Mouse (Mus musculus): ENCODE results near the gene Meltf. TPM values are rescaled to one million over a fixed set of nuclear protein-coding genes. Genes with fewer than 3 reads are reported as not detected.
"Not testable (repeated sequence)": the region's sequence is repeated elsewhere in the genome, so short reads cannot be mapped to it uniquely, and the experiment has no call there.

Gene Meltf
- total RNA-seq, 1 experiment from 2014 or later = not detected

DNA sequence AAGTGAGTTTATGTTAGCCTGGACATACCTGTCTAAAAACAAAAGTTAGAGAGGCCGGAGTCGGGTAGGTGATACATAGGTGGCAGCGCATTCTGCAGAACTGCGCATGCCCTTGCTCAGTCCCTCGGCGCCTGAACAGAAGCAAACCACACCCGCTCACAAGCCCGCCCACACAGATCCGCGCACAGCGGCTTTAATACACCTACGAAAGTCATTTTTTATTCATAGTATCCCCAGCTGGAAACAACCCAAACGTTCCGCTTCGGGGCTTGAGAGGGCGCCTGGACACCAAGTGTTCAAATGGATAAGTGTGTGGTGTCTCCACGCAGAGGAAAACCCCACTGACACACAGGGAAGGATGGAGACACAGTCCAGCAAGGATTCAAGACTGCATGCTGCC, 52.7 kb downstream of the Meltf start:
- no peak for ATAC-seq (ENCODE audit: extremely low read depth, insufficient number of reproducible peaks, low FRiP score, poor library complexity, severe bottlenecking)

GRCm38 (mm10) chr16:31932255-31932654, 53.6 kb downstream of the Meltf start:
- ATAC-seq (ENCODE audit: extremely low read depth, insufficient number of reproducible peaks, low FRiP score, poor library complexity, severe bottlenecking) = no peak

DNA sequence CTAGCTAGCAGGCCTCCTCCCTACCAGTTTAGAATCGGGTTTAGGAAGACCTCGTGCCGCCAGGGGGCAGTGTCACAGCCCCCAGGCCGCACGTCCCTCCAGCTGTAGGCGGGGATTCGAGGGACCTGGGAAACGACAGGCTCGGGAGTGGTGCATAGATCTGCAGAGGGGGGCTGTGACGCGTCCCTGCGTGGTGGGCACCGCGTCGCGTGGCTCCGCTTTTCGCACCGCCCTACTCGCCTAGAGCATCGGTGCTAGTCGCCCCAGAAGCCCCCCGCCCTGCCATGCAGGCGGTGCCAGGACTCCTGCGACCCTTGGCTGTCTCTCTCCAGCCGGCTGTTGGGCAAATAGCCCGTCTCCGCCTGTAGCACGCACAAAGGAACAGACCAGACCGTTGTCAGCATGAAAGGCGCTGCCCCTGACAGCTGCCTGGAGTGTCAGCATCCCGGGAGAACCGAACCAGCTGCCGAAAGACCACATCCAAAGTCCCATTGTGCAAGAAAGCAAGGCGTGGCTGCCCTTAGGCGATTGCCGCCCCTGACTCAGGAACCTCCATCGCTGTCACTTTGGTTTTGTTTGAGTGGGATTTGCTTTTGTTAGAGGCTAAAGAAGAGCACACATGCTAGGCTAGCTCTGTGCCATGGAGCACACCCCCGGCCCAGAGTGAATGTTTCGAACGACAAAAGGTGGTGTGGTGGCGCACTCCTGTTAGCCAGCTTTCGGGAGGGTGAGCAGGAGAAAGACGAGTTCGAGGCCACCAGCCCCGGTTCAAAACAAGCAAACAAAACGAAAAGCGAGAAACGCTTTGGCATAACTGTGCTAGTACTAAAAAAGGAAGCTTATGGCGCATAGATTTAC, 54.5 kb downstream of the Meltf start:
- peak; percentile 59 for ATAC-seq (ENCODE audit: extremely low read depth, insufficient number of reproducible peaks, low FRiP score, poor library complexity, severe bottlenecking)

- no peak for ATAC-seq (ENCODE audit: extremely low read depth, insufficient number of reproducible peaks, low FRiP score, poor library complexity, severe bottlenecking)
Observed at GRCm38 (mm10) chr16:31933751-31934549, 55.3 kb downstream of the Meltf start, which contains the start of gene Pigz. TSS of gene Pigz (plus strand) at chr16:31933851.

GRCm38 (mm10) chr16:31934550-31935010, 56.0 kb downstream of the Meltf start:
- no peak for ATAC-seq (ENCODE audit: extremely low read depth, insufficient number of reproducible peaks, low FRiP score, poor library complexity, severe bottlenecking)

DNA sequence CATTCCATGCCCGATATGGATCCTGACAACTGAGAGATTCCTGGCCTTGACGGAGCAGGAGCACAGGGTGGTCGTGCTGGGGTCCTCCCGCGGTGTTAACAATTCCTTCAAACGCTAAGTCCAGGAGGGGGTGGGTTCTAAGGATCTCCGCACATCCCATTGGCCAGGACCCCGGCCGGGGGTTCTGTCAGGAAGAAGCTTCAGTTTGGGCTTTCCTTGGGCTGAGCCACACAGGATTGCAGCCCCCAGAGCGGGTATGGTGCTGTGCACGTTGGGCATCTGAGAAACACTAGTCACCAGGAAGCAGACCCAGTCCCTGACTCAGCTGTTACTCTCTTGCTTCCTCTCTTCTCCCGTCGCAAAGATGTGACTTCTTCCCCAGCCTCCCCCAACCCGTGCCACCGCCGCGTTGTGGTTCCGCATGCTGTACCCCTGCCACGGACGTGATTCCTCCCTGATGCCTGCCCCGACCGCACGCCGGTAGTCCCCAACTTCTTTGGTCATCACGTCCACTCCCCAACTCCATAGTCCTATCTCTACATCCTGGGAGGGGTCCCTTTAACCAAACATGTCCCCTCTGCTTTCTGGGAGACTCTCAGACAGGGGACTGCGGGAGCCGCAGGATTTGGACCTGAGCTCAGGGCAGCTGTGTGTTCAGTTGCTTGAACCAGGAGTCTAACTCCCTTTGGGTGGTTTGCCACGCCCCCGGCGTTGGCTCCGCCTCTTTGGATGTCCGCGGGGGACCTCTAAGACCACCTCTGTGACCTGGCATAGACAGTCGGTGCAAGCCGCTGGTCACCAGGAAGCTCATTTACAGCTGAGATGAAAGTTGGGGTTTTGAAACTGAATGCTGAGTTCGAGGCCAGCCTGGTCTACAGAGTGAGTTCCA, 56.7 kb downstream of the Meltf start:
- ATAC-seq (ENCODE audit: extremely low read depth, insufficient number of reproducible peaks, low FRiP score, poor library complexity, severe bottlenecking) = peak; percentile 22; the same call in 1 of the 2 replicates

DNA sequence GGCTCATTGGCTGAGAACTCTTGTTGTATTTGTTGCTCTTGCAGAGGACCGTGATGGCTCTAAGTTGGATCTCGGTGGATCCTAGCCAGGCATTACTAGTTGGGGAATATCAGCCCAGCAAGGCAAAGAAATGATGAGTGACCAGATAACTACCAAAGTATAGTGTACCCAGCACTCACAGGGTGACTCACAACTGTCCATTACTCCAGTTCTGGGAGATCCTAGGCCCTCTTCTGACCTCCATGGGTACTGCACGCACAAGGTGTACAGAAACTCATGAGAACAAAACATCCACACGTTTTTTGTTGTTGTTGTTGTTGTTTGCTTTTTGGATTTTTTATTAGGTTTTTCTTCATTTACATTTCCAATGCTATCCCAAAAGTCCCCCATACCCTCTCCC, 58.0 kb downstream of the Meltf start:
- no peak for ATAC-seq (ENCODE audit: extremely low read depth, insufficient number of reproducible peaks, low FRiP score, poor library complexity, severe bottlenecking)

GRCm38 (mm10) chr16:31938856-31939255, 60.2 kb downstream of the Meltf start:
- ATAC-seq (ENCODE audit: extremely low read depth, insufficient number of reproducible peaks, low FRiP score, poor library complexity, severe bottlenecking) = no peak

DNA sequence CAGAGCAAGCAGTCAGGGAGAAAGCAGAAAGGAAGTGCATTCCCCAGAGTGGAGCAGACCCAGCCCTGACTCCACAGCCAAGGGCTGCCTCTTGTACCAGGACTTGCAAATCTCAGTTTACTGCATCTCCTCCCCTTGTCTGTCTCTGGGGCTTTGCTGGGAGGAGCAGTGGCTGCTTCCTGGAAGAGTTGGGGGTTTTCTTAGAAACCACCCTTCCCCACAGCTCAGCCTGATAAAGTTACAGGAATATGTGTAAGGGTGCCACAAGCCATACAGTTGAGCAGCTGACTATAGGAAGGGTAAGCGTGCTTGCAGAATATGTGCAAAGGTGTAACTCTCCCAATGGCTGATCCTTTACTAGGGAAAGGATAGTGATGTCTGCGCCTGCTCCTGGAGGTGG, 62.0 kb downstream of the Meltf start:
- ATAC-seq (ENCODE audit: extremely low read depth, insufficient number of reproducible peaks, low FRiP score, poor library complexity, severe bottlenecking) = no peak

- ATAC-seq (ENCODE audit: extremely low read depth, insufficient number of reproducible peaks, low FRiP score, poor library complexity, severe bottlenecking) = peak; percentile 63
Observed at GRCm38 (mm10) chr16:31943980-31944379, 65.4 kb downstream of the Meltf start.

DNA sequence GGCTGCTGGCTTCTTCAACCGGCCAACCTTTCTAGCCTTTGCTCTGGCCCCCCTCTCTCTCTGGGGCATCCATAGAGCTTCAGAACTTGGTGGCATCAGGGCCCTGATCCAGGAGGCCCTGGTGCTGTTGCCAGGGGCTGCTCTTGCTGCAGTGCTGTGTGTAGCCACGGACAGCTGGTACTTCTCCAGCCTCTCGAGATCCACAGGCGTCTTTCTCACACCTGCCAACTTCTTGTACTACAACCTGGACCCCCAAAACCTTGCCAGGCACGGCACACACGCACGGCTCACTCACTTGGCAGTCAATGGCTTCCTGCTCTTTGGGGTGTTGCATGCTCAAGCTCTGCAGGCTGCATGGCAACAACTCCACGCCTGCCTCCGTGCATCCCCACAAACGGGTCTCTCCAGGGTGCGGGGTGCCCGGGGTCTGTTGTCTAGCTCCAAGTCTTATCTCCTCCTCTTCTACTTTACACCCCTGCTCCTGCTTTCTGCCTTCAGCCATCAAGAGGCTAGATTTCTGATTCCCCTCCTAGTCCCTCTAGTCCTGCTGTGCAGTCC, 66.2 kb downstream of the Meltf start:
- ATAC-seq (ENCODE audit: extremely low read depth, insufficient number of reproducible peaks, low FRiP score, poor library complexity, severe bottlenecking) = no peak

DNA sequence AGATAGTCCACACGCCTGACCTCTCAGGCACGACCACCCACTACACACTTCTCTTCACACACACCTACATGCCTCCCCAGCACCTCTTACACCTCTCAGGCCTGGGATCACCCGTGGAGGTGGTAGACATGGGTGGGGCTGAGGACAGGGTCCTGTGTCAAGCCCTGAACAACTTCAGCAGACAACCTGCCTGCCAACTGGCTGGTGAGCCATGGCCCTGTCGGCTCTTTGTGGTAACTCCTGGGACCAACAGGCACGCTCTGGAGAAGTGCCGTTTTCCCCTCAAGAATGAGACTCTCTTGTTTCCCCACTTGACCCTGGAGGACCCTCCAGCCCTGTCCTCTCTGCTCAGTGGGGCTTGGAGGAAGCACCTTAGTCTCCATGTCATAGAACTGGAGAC, 66.8 kb downstream of the Meltf start:
- no peak for ATAC-seq (ENCODE audit: extremely low read depth, insufficient number of reproducible peaks, low FRiP score, poor library complexity, severe bottlenecking)

GRCm38 (mm10) chr16:31945986-31946385, 67.4 kb downstream of the Meltf start:
- not testable (repeated sequence) for ATAC-seq (ENCODE audit: extremely low read depth, insufficient number of reproducible peaks, low FRiP score, poor library complexity, severe bottlenecking)

DNA sequence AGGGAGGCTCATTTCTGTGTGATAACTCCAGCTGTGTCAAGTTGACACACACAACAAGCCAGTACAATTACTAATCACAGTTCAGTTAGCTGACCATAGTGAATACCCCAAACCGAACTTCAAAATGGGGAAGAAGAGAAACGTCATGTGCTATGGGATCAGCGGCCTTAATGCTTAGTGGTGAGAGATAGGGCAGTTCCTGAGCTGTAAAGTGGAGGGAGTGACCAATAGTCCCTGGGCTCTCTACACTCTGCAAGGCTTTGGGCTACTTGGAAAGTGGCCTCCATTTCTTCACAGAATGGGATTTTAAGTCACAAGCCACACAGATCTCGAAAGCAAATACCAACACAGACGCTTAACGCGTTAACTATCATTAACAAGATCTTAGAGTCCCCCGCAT, 68.7 kb downstream of the Meltf start:
- no peak for ATAC-seq (ENCODE audit: extremely low read depth, insufficient number of reproducible peaks, low FRiP score, poor library complexity, severe bottlenecking)

DNA sequence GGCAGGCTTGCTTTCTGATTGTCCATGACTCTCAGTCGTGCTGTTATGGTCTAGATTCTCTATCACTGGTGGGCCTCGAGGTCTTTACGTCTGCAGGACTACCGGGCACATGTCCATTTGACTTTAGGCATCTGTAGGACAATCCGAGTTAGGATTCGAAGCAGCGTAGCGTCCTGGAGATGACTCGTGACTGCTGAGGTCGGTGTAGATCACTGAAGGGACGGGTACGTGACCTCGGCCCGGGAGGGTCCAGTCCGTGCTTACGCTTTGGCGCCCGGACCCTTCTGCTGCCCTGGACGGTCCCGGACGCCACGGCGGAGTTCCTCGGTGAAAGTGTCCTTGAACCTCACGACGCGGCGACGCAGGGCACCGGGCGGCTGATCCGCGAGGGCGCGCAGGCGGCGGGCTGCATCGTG, 69.3 kb downstream of the Meltf start:
- no peak for ATAC-seq (ENCODE audit: extremely low read depth, insufficient number of reproducible peaks, low FRiP score, poor library complexity, severe bottlenecking)

- peak; percentile 86 for ATAC-seq (ENCODE audit: extremely low read depth, insufficient number of reproducible peaks, low FRiP score, poor library complexity, severe bottlenecking)
Observed at GRCm38 (mm10) chr16:31948345-31948774, 69.8 kb downstream of the Meltf start, which contains the start of the genes 0610012G03Rik and Ncbp2. TSS of gene 0610012G03Rik (minus strand) at chr16:31948494. TSS of gene Ncbp2 (plus strand) at chr16:31948513.

Measured in neutrophil, adult 5-6 weeks (primary cell).